Mouse (Mus musculus): Measurements from ENCODE around the gene Cnnm4.

Gene Cnnm4

GRCm38 (mm10) chr1:36473211-36473780 is 1.9 kb downstream of the Cnnm4 start:
- no peak for DNase-seq (ENCODE audit: low spot score)

GRCm38 (mm10) chr1:36474646-36475045 is 3.2 kb downstream of the Cnnm4 start:
- DNase-seq (ENCODE audit: low spot score), result no peak

GRCm38 (mm10) chr1:36475480-36476110 is 4.2 kb downstream of the Cnnm4 start:
- DNase-seq (ENCODE audit: low spot score), result peak; percentile 33

GRCm38 (mm10) chr1:36476426-36476825 is 5.0 kb downstream of the Cnnm4 start:
- no peak for DNase-seq (ENCODE audit: low spot score)

GRCm38 (mm10) chr1:36478343-36478795 is 6.9 kb downstream of the Cnnm4 start:
- DNase-seq (ENCODE audit: low spot score), result no peak

- peak; percentile 55 for DNase-seq (ENCODE audit: low spot score)
Measured at GRCm38 (mm10) chr1:36479903-36480899, 8.8 kb downstream of the Cnnm4 start.

- peak; percentile 40 for DNase-seq (ENCODE audit: low spot score)
Measured at GRCm38 (mm10) chr1:36483825-36484224, 12.4 kb downstream of the Cnnm4 start.

- no peak for DNase-seq (ENCODE audit: low spot score)
Measured at GRCm38 (mm10) chr1:36485080-36485479, 13.7 kb downstream of the Cnnm4 start.

GRCm38 (mm10) chr1:36487111-36487510 is 15.7 kb downstream of the Cnnm4 start:
- DNase-seq (ENCODE audit: low spot score), result no peak

- DNase-seq (ENCODE audit: low spot score), result no peak
Measured at GRCm38 (mm10) chr1:36489661-36490060, 18.2 kb downstream of the Cnnm4 start.

GRCm38 (mm10) chr1:36492416-36493139 is 21.2 kb downstream of the Cnnm4 start:
- peak; percentile 73 for DNase-seq (ENCODE audit: low spot score)

- DNase-seq (ENCODE audit: low spot score), result no peak
Measured at GRCm38 (mm10) chr1:36493299-36493698, 21.9 kb downstream of the Cnnm4 start.

- DNase-seq (ENCODE audit: low spot score), result peak; percentile 50
Measured at GRCm38 (mm10) chr1:36496719-36497118, 25.3 kb downstream of the Cnnm4 start.

- DNase-seq (ENCODE audit: low spot score), result no peak
Measured at GRCm38 (mm10) chr1:36497312-36497711, 25.9 kb downstream of the Cnnm4 start.

- DNase-seq (ENCODE audit: low spot score), result peak; percentile 93
Measured at GRCm38 (mm10) chr1:36501261-36501660, 29.8 kb downstream of the Cnnm4 start.

GRCm38 (mm10) chr1:36508238-36508637 is 36.8 kb downstream of the Cnnm4 start:
- DNase-seq (ENCODE audit: low spot score), result no peak

GRCm38 (mm10) chr1:36511289-36512021 is 40.0 kb downstream of the Cnnm4 start, which contains the start of gene Cnnm3:
Gene Cnnm3 (plus strand): TSS chr1:36511867.
- peak; percentile 98 for DNase-seq (ENCODE audit: low spot score)

GRCm38 (mm10) chr1:36512089-36512965 is 40.9 kb downstream of the Cnnm4 start:
- DNase-seq (ENCODE audit: low spot score), result peak; percentile 59

- DNase-seq (ENCODE audit: low spot score), result no peak
Measured at GRCm38 (mm10) chr1:36512966-36513280, 41.5 kb downstream of the Cnnm4 start.

GRCm38 (mm10) chr1:36513310-36513709 is 41.9 kb downstream of the Cnnm4 start:
- DNase-seq (ENCODE audit: low spot score), result peak; percentile 12

Data from retina, embryonic 14.5 days (tissue).